Mouse (Mus musculus) kidney, postnatal 4 days (tissue): ENCODE data around the gene Fam131c.

Experiments
- DNase-seq, 2 experiments: peaks; one replicate each; pipeline ENCODE4 v3.0.0; 2021; ENCODE audit warnings: mixed read lengths in 2 of 2

The Fam131c gene

DNA sequence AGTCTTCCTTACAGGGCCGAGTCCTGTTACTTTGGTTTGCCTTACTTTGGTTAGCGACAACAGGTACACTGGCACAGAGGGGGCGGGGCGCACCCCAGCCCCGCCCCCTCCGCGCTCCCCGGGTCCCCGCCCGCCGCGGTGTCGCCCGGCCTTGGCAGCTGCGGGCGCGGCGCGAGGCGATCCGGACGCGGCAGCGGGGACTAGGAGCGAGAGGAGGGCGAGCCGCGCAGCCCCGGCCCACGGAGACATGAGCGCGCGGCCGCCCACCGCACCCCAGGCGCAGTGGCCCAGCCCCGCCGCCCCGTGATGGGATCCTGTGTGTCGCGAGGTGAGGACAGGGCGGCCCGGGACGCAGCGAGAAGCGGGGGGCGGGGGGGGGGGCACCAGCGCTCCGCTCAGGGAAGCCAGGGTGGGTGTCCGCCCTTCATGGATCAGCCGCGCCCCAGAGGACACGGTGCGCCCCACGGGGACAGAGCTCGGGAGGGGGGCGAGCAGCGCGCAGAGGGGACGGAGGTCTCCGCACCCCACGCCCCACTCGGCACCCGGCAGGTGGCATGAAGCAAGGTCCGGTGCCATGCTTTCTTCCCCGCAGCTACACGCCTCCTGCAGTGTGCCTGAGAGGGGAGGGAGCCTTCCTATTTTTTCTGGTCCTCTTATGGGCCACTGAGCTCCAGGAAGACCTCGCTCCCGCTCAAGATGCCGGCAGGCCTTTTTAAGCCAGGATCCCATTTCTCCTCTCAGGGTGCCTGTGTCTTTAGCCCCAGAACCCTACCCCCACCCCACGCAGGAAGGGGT is at the start of gene Fam131c:
Gene Fam131c, plus strand, starts transcription at position 224 of the 795 bp plus-strand sequence.
- DNase-seq, result peak; percentile 59 to 73

DNA sequence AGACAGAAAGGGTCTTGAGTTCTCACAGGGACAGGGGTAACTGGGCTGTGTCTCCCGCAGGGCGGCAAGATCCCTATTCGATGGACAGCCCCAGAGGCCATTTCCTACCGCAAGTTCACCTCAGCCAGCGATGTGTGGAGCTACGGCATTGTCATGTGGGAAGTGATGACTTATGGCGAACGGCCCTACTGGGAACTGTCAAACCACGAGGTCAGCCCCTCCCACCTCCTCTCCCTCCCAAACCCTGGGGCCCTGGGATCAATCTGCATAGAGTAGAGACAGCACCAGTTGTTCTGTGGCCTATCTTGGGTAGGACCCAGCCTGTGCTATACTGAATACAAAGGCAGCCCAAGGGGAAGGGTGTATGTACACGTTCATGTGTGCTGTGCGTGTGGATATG is 45.5 kb upstream of the Fam131c start:
- DNase-seq, result no peak

DNA sequence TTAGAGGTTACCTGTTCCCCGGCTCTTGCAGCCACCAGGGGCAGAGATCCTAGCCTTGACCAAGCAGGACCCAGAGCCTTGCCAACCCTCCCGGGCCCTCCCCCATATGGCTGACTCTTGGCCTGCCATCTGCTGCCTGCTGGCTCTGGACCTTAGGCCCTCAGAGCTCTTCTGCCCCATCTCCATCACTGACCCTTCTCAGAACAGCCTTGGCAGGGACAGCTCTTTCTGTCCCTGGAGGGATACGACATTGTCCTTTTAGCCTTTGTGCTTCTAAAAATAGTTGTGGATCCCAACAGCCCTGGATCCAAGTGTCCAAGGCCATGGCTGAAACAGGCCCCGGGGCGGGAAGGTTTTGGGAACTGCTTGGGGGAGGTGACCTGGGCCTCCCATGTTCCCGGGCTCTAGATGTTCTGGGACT is 43.2 kb upstream of the Fam131c start:
- no peak for DNase-seq

DNA sequence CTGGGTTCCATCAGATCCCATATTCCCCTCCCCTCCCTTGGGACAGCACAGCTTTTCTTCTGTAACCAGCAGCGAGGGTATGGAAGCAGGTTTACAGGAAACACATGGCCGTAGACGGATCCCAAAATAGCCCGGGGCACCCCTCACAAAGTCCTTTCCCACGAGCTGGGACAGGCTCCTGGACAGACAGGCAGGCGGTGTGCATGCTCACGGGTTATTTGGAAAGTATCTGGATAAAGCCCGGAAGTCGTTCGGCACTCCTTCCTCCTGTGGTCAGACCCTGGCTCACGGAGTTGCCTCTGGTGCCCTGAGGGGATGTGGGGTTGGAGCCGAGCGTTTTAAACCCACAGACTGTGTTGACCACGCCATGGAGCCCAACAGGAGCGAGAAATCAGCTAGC is 42.4 kb upstream of the Fam131c start:
- peak; percentile 33 to 56 for DNase-seq

DNA sequence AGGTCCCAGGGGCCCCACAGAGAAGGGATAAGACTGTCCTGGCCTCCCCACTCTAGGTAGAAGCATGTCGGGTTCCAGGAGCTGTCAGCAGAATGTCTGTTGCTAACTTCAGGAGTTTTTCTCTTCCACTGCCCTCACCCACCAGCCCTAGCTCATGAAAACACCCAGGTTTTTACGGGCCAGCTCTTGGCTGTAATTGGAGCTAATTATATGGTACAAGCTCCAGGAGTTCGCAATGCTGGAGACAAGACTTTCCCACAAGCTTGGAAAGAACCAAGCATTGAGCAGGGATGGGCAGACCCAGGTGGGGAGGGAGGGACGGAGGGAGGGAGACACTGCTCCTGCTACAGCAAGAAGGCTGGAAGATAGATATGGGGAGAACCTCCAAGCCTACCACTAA is 40.9 kb upstream of the Fam131c start:
- no peak for DNase-seq

DNA sequence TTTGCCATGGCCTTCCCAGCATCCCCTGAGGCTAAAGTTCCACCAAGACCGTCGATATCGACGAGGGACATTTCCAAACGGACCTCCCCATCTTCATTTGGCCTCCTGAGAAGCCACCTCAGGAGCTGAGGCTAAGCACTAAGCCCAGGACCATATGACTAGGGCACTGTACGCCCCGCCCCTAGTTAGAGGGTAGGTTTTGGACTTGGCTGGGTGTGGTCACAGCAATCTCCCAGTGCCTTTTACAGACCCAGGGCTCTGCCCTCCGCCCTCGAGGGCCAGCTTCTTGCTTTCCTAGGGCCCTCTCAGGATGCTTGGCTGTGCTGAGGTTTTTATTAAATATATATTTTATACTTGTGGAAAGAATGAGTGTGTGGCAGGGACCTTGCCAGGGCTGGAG is 39.3 kb upstream of the Fam131c start:
- no peak for DNase-seq

DNA sequence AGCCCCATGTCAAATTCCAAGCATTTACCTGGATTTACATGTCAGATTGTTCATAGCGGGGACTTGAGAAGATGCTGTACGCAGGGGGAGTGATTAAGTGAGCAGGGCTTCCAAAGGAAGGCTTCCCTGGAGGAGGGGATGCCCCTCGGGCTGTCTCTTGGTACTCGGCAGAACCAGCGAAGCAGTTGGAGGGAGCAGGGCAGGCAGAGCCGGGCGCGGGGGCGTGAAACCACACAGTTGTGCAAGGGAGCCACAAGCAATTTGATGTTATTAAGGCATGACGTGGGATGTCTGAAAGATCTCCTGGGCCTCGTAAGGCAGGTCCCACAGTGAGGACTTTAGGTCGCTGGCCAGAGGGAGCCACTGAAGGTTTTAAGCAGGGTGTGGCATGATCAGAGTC is 38.1 kb upstream of the Fam131c start:
- DNase-seq, result peak; percentile 53 to 71

DNA sequence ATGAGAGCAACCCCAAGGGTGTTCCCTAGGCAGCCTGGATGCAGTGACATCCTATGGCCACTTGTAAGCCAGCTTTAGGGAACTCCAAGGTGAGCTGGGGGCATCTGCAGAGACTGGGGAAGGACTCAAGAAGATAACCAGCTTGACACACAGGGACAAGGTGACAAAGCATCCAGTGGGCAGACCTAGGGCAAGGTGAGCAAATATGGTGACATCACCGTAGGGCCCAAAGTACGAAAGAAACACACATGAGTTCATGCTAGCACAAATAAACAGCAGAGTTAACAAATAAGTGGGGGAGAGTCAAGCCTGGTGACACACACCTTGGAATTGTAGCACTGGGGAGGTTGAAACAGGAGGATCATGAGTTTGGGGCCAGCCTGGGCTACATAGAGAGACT is 36.6 kb upstream of the Fam131c start:
- no peak for DNase-seq

DNA sequence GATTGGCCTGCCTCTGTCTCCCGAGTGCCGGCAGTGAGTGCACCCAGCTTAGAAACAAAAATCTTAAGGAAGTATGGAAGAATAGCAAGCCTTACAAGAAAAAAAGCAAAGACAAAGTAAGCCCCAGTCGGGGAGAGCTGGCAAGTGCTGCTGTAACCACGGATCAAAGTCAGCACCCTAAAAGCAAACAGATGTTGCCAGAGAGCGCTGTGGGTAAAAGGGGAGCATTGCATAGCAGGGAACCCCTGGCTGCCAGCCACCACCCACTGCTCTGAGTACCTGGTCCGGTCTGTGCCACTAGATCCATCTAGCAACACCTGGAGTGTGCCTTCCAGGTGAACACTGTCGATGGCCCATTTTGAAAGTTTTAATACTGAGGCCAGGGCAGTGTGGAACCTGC is 35.8 kb upstream of the Fam131c start:
- DNase-seq, result no peak

DNA sequence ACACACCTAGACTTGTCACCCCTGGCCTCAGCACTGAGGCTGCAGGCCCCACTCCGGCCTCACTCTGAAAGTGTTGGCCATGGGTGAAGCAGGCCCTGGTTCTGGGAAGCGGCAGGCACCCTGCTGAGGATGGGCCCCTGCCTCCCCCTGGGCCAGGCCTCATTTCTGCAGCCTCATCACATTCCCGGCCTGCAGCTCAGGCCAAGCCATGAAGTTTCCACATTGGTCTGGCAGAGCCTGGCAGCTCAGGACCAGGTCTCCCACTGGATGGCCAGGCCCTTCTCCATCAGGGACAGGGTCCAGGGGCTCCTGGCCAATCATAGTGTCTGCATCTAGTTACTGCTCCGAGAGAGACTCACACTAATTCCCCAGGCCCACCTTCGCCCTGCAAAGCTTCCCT is 33.3 kb upstream of the Fam131c start:
- DNase-seq, result peak in 1 of 2 experiments; percentile 61

DNA sequence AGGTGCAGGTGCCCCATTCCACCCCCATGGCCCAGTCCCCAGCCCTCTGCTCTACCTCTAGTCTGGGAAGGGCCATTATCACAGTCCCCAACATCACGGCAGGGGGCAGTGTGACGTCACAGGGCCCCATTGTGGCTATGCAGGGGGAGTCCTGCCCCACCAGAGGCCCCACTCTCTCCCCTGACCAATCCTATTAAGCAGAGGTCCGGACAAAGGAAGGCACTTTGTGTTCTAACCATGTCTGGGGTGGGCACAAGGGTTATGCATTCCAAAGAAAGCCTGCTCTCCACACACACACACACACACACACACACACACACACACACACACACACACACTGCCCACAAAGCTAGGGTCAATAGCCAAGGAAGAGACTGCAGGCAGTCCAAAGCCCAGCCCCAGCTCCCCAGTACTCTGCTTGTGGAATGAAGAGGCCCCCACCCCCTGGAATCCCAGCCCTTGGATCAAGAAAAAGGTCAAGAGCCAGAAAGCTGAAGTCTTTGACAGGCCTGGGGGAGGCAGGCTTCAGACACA is 32.7 kb upstream of the Fam131c start:
- DNase-seq, result peak in 1 of 2 experiments; percentile 71

DNA sequence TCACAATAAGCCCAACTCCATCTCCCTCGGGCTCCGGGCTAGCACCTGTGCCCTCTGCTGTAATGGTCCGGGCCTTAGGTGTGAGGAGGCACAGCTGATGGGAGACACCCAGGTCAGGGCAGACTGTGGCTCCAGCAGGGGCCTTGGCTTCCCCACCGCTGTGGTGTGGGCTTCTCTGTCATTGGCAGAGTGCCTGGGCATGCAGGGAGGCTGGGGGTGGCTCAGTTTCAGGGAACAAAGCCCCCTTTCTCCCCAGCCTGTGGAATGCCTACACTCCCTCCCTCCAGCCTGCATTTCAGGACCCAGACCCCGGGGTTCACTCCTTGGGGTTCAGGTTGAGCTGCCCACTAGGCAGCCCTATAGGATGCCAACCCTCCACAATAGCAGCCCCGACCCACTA is 31.8 kb upstream of the Fam131c start:
- DNase-seq, result no peak

DNA sequence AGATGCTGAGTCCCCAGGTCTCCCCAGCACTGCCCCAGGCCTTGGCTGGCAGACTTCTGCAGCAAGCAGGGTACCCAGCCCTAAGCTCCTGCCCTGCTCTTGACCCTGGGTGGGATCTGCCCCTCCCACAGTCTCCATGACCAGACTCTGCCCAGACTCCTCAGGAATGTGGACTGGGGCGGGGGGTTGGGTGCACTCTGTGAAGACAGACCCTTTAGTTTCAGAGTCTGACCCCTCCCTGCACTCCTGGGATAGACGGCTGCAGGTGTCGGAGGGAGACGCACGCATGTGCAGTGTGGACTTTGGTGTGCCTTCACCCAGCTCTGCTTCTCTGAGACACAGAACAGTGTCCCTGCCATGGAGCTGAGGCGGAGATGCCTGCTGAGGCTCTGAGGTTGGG is 30.0 kb upstream of the Fam131c start:
- DNase-seq, result peak; percentile 43 to 68

DNA sequence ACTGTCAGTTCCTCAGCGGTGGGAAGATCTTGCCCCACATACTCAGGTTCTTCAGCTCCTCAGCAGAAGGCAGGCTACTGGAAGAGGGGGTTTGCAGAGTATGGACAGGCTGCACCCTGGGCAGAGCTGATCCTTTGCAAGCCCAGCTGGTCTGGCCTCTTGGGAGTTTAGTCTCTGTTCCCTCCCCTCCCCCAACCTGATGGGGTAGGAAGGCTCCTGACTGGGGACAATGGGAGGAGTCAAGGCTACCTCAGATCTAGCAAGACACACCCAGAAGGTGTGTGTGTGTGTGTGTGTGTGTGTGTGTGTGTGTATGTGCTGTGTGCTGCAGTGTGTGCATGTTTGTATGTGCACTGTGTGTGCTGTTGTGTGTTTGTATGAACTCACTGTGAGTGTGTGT is 29.2 kb upstream of the Fam131c start:
- peak in 1 of 2 experiments; percentile 44 for DNase-seq

DNA sequence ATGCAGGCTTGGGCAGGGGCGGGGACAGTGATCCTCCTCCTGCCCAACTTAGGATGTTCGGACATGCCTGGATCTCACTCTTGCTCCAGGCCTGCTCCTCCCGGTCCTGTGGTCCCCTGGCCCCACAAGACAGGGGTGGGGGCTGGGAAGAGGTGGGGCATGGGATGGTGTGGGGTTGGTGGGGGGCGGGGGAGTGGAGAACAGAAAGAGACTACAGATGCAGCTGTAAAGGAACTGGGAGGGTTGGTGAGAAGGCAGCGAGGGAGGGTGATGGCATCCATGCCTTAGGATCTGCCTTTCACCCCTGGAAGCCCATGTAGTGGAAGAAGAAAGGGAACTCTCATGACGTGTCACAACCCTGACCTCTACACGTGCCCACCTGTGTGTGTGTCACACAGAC is 26.5 kb upstream of the Fam131c start:
- no peak for DNase-seq

DNA sequence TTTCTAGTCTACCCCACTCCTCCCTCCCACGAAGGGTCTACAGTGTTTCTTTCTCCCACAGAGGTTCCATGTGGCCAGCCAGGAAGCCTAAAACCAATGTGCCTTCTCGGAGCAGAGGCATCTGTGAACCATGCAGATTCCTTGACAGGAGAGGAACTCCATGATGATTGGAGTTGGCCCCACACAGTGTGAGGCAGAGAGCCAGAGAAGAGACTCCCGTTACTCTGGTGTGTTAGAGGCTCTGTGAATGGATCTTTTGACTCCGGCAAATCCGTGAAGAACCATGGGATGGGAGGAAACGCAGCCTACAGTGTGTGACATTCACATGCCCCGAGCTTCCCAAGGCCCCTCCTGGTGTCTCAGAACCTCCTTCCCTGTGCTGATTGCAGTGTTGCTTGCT is 24.5 kb upstream of the Fam131c start:
- DNase-seq, result no peak

DNA sequence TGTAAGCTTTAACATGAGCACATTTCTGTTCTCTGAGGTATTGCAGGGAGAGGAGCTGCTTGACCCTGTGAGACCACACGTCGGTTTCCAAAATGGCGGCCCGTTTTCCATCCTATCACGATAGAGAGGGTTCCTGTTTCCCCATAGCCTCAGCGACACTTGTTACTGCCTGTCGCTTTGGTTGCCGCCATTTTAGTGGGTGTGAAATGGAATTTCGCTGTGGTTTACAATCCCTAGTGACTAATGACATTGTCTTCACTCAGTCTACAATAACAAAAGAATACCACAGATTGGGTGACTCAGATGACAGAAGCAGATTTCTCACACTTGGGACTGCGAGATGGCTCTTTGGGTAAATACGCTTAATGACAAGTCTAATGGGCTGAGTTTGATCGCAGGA is 22.8 kb upstream of the Fam131c start:
- no peak for DNase-seq

DNA sequence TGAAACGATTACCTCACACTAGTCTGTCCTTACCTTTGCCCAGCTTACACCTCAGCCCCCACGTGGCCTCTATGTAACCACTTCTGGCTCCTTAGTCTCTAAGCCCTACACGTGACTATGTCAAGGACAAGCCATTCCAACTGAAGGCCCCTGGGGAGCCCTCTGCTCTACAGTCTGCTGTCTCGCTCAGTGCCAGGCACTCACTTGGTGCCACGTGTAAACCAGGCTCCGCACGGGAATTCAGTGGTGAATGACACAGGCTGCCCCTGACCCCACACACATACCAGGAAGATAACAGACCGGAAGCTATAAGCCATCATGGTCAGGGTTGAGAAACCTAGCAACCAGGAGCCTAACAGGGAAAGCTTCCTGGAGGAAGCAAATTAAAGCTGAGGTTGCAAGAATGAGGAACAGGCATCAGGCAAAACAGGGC is 20.6 kb upstream of the Fam131c start:
- no peak for DNase-seq

DNA sequence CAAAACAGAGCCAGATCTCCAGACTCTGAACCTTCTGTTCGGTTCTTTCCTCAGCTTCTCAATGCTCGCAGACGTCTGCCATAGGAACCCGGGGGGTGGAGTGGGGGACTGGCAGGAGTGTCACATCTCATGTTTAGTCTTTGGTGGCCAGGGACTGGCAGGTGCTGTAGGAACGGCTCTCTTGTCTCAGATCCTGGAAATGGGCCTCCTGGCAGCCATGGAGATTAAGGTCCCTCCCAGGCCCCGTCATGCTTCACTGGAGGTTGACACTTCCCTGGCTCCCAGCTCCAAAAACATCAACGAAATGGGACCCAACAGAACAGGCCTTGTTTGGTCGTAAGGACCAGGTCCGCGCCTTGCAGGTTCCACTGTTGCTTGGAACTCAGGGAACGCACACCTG is 19.4 kb upstream of the Fam131c start:
- no peak for DNase-seq

DNA sequence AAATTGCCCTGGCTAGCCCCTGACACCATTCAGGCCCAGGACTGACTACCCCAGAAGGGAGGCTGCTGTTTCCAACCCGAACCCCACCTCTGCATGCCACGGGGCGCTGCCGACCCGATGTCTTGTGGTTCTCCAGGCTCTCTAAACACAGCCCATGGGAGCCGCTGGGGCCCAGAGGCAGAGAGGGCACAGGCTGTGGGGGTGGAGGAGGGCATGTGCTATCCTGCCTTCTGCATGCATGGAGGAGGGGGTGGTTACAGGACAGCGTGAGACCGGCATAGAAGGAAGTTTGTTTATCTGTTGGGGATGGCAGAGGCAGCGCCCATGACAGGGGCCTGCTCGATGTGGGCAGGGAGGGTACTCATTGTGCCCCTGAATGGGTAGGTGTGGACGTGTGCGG is 18.0 kb upstream of the Fam131c start:
- no peak for DNase-seq

DNA sequence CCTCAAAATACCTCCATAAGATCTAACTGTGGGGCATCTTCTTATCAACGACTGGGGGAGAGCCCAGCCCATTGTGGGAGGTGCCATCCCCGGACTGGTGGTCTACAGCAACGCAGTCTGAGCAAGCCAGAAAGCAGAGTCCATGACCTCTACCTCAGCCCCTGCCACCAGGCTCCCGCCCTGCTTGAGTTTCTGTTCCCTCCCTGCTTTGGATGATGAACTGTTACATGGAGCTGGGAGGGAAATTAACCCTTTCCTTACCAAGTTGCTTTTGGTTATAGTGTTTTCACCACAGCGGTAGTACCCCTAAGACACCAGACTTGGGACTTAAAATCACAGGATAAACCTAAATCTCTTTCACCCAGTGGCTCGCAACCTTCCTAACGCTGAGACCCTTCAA is 16.0 kb upstream of the Fam131c start:
- DNase-seq, result no peak

DNA sequence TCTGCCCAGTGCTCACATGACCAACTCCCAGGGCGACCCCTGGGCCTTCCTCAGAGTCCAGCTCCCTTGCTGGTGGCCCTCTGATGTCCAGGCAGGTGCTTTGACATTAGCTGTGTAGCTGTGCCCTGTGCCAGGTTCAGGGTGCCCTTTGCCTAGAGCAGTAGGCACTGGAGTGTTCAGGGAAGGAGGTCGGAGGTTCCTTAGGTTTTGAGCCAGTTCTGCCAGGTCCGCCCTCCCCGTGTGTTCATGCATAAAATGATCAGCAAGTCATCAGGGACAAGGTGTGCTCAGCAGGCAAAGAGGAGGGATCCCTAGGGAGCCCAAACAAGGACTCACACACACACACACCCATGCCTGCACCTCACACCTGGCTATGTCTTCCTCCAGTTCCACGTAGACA is 15.0 kb upstream of the Fam131c start:
- DNase-seq, result no peak

DNA sequence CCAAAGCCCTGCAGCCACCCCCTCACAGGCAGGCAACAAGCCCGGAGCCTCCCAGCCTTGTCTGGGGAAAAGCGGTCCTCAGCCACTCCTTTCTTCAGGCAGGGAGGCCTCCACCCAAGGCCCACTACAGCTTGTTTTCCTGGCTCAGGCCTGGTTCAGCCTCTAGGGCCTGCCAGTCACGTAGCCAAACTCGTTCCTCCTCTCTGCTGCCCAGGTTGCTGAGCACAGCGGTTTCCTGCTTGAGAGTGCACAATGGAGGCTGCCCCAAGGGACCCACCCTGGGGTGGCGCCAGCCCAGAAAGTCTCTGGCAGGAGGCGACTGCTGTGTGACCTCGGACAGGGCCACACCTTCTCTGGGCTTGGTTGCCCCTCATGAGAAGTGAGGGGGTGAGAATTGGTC is 14.2 kb upstream of the Fam131c start:
- DNase-seq, result peak; percentile 40 to 52

DNA sequence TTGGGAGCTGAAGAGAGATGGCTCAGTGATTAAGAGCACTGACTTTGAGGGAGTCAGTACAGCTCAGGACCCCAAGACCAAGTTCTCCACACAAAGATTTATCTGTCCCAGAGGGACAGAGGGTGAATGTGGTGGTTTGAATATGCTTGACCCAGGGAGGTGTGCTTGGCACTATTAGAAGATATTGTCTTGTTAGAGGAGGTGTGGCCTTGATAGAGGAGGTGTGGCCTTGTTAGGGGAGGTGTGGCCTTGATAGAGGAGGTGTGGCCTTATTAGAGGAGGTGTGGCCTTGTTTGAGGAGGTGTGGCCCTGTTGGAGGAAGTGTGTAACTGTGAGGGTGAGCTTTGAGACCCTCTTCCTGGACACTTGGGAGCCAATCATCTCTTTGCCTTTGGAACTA is 10.2 kb upstream of the Fam131c start:
- no peak for DNase-seq

DNA sequence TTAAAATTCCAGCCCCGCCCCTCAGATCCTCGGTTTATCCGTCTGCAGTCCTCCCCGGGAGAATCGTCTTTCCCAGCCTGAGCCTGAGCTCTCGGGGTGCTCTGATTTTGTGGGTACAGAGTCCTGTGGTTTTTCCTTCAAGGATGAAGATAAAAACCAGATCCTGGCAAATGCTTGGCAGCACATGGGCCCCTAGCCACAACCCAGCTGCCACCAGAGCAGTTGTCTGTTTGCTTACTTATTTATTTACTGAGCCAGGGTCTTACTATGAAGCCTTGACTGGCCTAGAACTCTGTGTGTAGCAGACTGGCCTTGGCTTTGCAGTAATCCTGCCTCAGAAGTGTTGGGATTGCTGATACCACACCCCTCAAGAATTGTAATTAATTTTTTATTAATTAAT is 8.8 kb upstream of the Fam131c start:
- DNase-seq, result no peak
